Mouse (Mus musculus): ENCODE measurements around the gene E330034G19Rik. TPM values are rescaled to one million over a fixed set of nuclear protein-coding genes. Genes with fewer than 3 reads are reported as not detected.
A peak's percentile ranks its signal among the peaks of the same experiment; 100 is the strongest.
"Not testable (repeated sequence)": the region's sequence is repeated elsewhere in the genome, so short reads cannot be mapped to it uniquely, and the experiment has no call there.

Gene E330034G19Rik
- not detected for total RNA-seq (2021)

- DNase-seq (ENCODE audit: low spot score): no peak
- intact Hi-C loops (cut with DNase I): no loop called here
Measured at GRCm38 (mm10) chr14:24292914-24293313, at the start of gene E330034G19Rik. Gene E330034G19Rik, plus strand, starts transcription at chr14:24293214.

DNA sequence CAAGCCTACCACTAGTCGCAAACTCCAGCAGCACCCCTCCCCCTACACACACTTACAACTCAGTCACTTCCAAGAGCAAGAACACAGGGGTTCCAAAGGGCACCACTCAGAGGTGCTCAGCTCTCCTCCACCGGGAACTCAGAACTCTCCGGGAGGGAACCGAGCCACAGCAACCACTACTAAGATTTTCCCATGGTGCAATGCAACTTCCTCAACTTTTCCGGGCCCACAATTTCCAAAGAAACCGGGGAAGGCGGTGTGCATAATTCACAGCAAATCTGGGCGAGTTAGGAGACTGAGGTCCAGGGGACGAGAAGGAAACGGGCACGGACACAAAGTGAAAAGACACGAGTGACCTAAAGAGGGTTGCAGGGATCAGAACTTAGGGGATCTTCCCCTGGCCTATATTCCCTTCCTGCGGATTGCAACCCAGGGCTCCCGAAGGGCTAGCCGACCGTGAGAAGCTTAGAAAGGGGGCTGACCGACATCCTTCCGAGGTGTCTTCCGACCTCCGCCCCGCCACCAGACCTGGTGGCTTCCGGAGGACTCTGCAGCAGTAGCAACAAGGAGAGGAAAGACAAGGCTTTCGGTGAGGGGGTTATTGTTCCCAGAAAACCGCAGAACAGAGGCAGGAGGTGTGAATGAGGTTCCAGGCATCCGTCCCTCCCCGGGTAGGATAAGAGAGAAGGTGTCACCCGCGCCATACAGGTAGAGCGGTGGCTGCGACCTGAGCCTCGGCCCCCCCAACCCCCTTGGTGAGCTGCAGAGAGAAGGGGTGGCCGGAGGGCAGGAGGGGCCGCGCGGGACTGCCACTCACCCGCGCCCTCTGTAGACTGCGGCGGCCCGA, 48.5 kb upstream of the E330034G19Rik start:
- DNase-seq (ENCODE audit: low spot score): no peak
- intact Hi-C loops (cut with DNase I): loop anchor here (2.0 kb wide), 1 partner anchor 62 kb away; no protein-coding TSS in a partner anchor

GRCm38 (mm10) chr14:24245177-24246081, 47.6 kb upstream of the E330034G19Rik start, which contains the start of gene Dlg5:
Gene Dlg5, minus strand, starts transcription at chr14:24245920.
- intact Hi-C loops (cut with DNase I): loop anchor here (2.0 kb wide), 1 partner anchor 63 kb away; no protein-coding TSS in a partner anchor
- peak; percentile 36 for DNase-seq (ENCODE audit: low spot score)

DNA sequence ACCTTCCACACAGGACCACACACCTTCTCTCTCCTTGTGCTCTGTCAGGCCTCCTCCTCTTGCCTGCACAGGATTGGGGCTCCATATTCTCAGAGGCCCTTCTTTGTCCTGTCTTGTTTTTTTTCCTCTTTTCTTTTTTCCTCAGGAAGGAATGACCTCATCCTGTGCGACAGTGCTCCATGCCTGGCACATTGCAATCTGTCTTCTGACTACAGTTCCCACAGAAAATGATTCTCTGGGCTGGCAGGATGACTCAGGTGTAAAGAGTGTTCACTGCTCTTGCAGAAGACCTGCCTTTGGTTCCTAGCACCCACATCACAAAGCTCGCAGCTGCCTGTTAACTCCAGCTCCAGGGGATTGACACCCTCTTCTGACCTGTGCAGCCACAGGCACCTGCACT, 43.1 kb upstream of the E330034G19Rik start:
- DNase-seq (ENCODE audit: low spot score): no peak
- intact Hi-C loops (cut with DNase I): no loop called here

- intact Hi-C loops (cut with DNase I): no loop called here
- DNase-seq (ENCODE audit: low spot score): no peak
Measured at GRCm38 (mm10) chr14:24251326-24251725, 41.7 kb upstream of the E330034G19Rik start.

DNA sequence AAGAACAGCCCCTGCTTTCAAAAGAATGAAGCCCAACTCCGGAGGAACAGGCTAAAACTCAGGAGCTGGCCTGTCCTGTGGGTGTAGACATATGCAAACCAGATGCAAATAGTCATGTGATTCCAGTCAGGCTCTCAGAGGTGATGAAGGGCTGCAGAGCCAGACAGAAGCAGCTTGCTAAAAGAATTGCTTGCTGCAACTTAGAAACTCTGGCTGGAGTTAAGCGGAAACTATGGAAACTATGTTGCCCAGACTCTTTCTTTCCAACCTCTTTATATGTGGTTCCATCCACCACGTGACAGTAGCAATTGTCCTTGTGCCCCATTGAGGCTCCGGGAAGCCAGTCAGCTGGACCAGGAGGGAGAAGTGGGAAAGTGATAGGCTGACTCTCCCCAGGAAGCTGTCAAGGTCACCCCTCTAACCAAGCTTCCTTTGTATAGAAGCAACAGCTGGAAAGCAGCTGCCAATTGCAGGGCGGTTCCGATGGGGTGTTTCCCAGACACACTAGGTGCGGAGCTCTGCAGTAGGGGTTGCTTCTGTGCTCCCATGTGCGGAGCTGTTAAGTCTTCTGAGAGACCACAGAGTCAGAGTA, 39.3 kb upstream of the E330034G19Rik start:
- DNase-seq (ENCODE audit: low spot score): no peak
- intact Hi-C loops (cut with DNase I): no loop called here

- intact Hi-C loops (cut with DNase I): no loop called here
- no peak for DNase-seq (ENCODE audit: low spot score)
Measured at GRCm38 (mm10) chr14:24255956-24256355, 37.1 kb upstream of the E330034G19Rik start.

GRCm38 (mm10) chr14:24260391-24260790, 32.6 kb upstream of the E330034G19Rik start:
- intact Hi-C loops (cut with DNase I): no loop called here
- no peak for DNase-seq (ENCODE audit: low spot score)

DNA sequence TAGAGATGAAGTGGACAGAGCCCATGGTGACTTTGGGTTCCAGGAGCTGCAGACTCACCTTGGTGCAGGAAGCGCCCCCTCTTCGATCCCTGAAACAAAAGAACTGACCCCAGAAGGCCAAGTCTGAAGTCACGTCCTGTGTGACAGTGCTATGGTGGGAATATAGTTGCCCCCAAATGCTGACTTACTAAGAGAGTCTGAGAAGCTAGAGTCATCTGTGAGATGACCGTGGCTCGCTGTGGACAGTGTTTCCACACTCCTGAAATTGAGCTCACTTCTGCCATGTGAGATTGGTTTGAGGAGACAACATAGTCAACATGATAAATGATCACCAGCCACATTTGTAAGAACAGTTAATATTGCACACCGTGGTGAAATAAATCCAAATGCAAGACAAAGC, 30.6 kb upstream of the E330034G19Rik start:
- DNase-seq (ENCODE audit: low spot score): no peak
- intact Hi-C loops (cut with DNase I): no loop called here

GRCm38 (mm10) chr14:24262915-24263314, 30.1 kb upstream of the E330034G19Rik start:
- intact Hi-C loops (cut with DNase I): no loop called here
- no peak for DNase-seq (ENCODE audit: low spot score)

- intact Hi-C loops (cut with DNase I): no loop called here
- no peak for DNase-seq (ENCODE audit: low spot score)
Measured at GRCm38 (mm10) chr14:24269571-24269970, 23.4 kb upstream of the E330034G19Rik start.

DNA sequence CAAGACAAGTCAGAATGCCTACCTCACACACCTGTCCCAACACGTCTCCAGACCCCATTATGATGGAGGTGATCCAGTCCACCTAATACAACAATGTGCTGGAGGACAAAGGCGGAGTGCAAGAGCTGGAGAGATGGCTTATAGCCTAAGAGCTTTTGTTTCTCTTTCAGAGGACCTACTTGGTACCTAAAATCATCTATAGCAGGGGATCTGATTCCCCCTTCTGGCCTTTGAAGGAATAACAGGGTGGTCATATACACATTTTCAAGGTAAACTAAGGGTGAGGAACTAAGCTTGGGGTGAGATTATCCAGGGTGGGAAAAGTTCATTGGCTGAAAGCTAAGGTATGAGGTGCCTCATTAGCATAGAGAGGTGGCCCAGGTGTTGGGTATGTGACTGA, 19.4 kb upstream of the E330034G19Rik start:
- intact Hi-C loops (cut with DNase I): loop anchor here (5.0 kb wide), 2 partner anchors 481 to 691 kb away; no protein-coding TSS in a partner anchor
- DNase-seq (ENCODE audit: low spot score): no peak

DNA sequence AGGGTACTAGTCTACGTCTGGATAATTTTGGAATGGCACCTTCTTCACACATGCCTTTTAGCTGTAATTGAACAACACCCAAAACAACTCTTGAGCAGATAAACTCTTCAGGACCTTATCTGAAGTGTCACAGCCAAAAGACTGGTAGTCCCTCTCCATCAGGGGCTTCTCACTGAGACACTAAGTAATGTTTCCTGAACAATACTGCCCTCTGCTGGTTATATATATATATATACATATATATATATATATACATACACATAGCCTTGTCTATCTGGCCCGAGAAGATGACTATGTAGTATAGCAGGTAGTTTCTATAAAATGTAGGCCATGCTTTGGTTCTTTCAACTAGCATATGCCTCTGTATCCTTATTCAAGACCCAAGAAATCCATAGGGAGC, 17.5 kb upstream of the E330034G19Rik start:
- DNase-seq (ENCODE audit: low spot score): no peak
- intact Hi-C loops (cut with DNase I): loop anchor here (1.0 kb wide), 1 partner anchor 93 kb away; no protein-coding TSS in a partner anchor

- intact Hi-C loops (cut with DNase I): loop anchor here (10.0 kb wide), 1 partner anchor 174 kb away; no protein-coding TSS in a partner anchor
- no peak for DNase-seq (ENCODE audit: low spot score)
Measured at GRCm38 (mm10) chr14:24281278-24281677, 11.7 kb upstream of the E330034G19Rik start.

DNA sequence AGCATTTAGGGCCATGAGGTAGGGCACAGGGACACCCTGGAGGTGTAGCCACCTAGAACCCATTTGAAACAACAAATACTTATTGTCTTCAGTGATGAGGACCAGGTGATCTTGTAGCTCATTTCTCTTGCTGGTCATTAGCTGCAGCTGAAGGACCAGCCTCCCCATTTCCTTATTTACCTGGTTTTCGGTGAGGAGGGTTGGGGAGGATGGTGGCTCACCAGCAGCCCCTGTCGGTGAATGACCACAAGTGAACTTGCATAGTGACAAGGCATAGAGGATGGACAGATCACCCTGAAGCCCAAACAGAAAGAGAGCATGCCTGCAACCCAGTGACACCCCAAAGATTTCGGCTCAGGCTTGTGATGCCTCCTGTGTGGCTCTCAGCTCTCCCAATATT, 10.7 kb upstream of the E330034G19Rik start:
- DNase-seq (ENCODE audit: low spot score): no peak
- intact Hi-C loops (cut with DNase I): loop anchor here (10.0 kb wide), 1 partner anchor 173 kb away; no protein-coding TSS in a partner anchor

DNA sequence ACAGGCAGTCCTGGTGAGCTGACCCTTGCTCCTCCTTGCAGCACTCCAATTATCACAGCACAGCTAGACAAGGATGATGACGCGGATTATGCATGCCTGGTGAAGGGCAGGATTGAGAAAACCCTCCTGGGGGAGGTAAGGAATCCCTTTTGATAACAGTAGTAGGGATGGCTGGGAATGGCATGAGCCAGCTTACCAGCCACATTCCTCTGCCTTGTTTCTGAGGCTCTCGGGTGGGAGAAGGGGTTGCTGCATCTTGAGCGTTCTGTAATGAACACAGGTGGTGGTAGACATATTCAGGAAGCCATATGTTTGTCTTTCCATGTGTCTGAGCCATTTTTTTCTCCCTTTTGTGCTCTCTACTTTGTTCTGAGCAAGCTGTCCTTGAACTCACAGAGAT, 6.9 kb upstream of the E330034G19Rik start:
- intact Hi-C loops (cut with DNase I): loop anchor here (10.0 kb wide), 1 partner anchor 169 kb away; no protein-coding TSS in a partner anchor
- no peak for DNase-seq (ENCODE audit: low spot score)

DNA sequence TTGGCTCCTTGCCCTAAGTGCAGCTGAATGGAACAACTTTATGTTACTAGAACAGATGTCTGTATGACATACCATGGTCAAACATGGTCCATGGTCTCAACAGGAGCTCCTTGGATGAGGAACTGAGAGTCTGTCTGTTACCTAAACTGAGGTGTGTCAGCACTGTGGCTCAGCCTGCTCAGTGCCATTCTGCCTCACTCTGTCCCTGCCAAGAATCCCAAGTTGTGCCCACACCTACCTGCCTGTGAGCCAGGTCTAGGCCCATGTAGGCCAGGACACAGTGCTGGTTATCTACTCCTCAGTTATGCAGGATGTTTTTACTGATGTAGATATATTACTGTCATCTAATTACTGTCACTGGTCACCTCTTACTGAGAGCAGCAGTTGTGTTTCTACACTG, 2.3 kb upstream of the E330034G19Rik start:
- intact Hi-C loops (cut with DNase I): no loop called here

DNA sequence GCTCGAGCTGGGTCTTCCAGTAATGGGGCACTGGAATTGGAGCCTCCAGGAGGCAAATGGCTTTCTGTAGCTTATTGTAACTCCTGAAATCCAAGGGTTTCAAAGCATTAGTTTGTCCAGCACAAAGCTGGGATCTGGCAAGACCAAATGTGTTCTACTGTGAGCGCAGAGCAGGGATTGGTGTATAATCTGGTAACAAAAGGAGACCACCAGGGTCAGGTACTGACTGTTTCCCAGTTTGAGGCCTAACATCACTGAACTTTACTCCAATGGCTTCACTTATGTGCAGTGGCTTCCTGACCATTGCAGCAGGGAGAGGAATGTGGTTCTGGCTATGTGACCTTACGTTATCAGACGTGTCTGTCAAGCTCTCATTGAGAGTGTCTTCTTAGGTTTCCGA, 617 bp downstream of the E330034G19Rik start:
- DNase-seq (ENCODE audit: low spot score): no peak
- intact Hi-C loops (cut with DNase I): no loop called here

More for the DNA sequence above, 2.3 kb upstream of the E330034G19Rik start:
- DNase-seq (ENCODE audit: low spot score): no peak

DNA sequence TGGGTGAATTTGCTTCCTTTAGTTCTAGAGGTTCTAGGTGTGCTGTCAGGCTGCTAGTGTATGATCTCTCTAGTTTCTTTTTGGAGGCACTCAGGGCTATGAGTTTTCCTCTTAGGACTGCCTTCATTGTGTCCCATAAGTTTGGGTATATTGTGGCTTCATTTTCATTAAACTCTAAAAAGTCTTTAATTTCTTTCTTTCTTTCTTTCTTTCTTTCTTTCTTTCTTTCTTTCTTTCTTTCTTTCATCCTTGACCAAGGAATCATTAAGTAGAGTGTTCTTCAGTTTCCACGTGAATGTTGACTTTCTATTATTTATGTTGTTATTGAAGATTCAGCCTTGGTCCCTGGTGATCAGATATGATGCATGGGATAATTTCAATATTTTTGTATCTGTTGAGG, 9.1 kb downstream of the E330034G19Rik start:
- intact Hi-C loops (cut with DNase I): not testable (repeated sequence)

GRCm38 (mm10) chr14:24306667-24307066, 13.7 kb downstream of the E330034G19Rik start:
- no peak for DNase-seq (ENCODE audit: low spot score)
- intact Hi-C loops (cut with DNase I): no loop called here

More for the DNA sequence above, 9.1 kb downstream of the E330034G19Rik start:
- not testable (repeated sequence) for DNase-seq (ENCODE audit: low spot score)

All from heart, postnatal 25 days (tissue).